29 mouse cellular contexts compared by ENCODE assay signal in genomic region chr5:114842674-114843073, GRCm38 (mm10). TPM values are rescaled to one million over a fixed set of nuclear protein-coding genes. Genes with fewer than 3 reads are reported as not detected.
A peak's percentile ranks its signal among the peaks of the same experiment; 100 is the strongest.
DNase-seq lines count a peak whose midpoint lies in the region; ATAC-seq and TF ChIP-seq lines count a peak whose summit lies in the region.
"Had no signal": no experiment of that assay in that cellular context is flagged by ENCODE, and none has a peak within 500 bp of the region (broad histone marks: within the 10 kb centered on the region; RNA-seq: fewer than 3 reads in every experiment).

No protein-coding gene starts in this region.

- DNase-seq in cerebellum, postnatal 10 days = peak; percentile 31 to 36
- no peak for DNase-seq in cerebellum, adult 11 months
- no peak for DNase-seq in hindbrain, embryonic 10.5 days (ENCODE audit: low spot score)
- no peak for DNase-seq in midbrain, postnatal 0 days (ENCODE audit: low spot score)
- DNase-seq in midbrain, embryonic 10.5 days (ENCODE audit: low spot score) = no peak
- no peak for DNase-seq in right cerebral cortex, postnatal 14 days
- DNase-seq: adrenal gland, postnatal 14 days; cerebellum, adult 9-10 months; heart, postnatal 10 days; liver; right cerebral cortex, adult 18-20 months; thymus, adult 2 months had no signal

- no peak overlapping the region for H3K4me3 ChIP-seq in hindbrain, embryonic 13.5 days
- H3K4me3 ChIP-seq in hindbrain, embryonic 10.5 days = no peak overlapping the region
- H3K4me3 ChIP-seq in midbrain, postnatal 0 days (ENCODE audit: low read depth, low read length) = no peak overlapping the region
- H3K4me3 ChIP-seq in midbrain, embryonic 10.5 days = no peak overlapping the region
- H3K4me3 ChIP-seq in stomach, embryonic 16.5 days (replicated peaks; ENCODE audit: low read length) = no peak overlapping the region
- H3K4me3 ChIP-seq: left cerebral cortex, adult 2 months; liver, embryonic 15.5 days; stomach, embryonic 15.5 days had no signal

- no peaks in the 10 kb centered on the region for H3K9me3 ChIP-seq in hindbrain, embryonic 13.5 days
- H3K9me3 ChIP-seq in hindbrain, embryonic 10.5 days = no peaks in the 10 kb centered on the region
- no peaks in the 10 kb centered on the region for H3K9me3 ChIP-seq in midbrain, postnatal 0 days (ENCODE audit: low read length)
- H3K9me3 ChIP-seq in midbrain, embryonic 10.5 days (replicated peaks) = no peaks in the 10 kb centered on the region
- no peaks in the 10 kb centered on the region for H3K9me3 ChIP-seq in stomach, embryonic 16.5 days (replicated peaks; ENCODE audit: control insufficient read depth, low read length)
- H3K9me3 ChIP-seq: liver, embryonic 15.5 days; stomach, embryonic 15.5 days had no signal

- no peak for ATAC-seq in hindbrain, embryonic 13.5 days (ENCODE audit: low FRiP score)
- no peak; the same call in 1 of the 2 replicates for ATAC-seq in midbrain, postnatal 0 days (ENCODE audit: low FRiP score)
- 0 out of 2 replicates have a peak, but pooled peaks have one; percentile 21 for ATAC-seq in stomach, embryonic 16.5 days (ENCODE audit: insufficient read depth, low FRiP score)
- ATAC-seq: midbrain, embryonic 16.5 days had no signal

- H3K27me3 ChIP-seq in hindbrain, embryonic 13.5 days = no peaks in the 10 kb centered on the region
- no peaks in the 10 kb centered on the region for H3K27me3 ChIP-seq in hindbrain, embryonic 10.5 days (ENCODE audit: insufficient read depth, poor library complexity, severe bottlenecking)
- H3K27me3 ChIP-seq in midbrain, postnatal 0 days (ENCODE audit: insufficient read depth, low read length) = no peaks in the 10 kb centered on the region
- 0 out of 2 replicates have a peak, but pooled peaks cover 3% of the 10 kb centered on the region for H3K27me3 ChIP-seq in midbrain, embryonic 10.5 days (ENCODE audit: low read depth, poor library complexity, severe bottlenecking)
- H3K27me3 ChIP-seq in stomach, embryonic 16.5 days (ENCODE audit: control insufficient read depth, insufficient read depth, low read length) = no peaks in the 10 kb centered on the region
- H3K27me3 ChIP-seq: stomach, embryonic 15.5 days had no signal

- 70% methylated on average over 5 of the region's 5 CpGs for WGBS in hindbrain, embryonic 13.5 days
- 69% methylated on average over 5 of the region's 5 CpGs for WGBS in hindbrain, embryonic 10.5 days
- 60% methylated on average over 5 of the region's 5 CpGs for WGBS in midbrain, postnatal 0 days
- 58% methylated on average over 5 of the region's 5 CpGs for WGBS in midbrain, embryonic 10.5 days
- WGBS in stomach, embryonic 16.5 days = 60% methylated on average over 5 of the region's 5 CpGs

- no peaks in the 10 kb centered on the region for H3K36me3 ChIP-seq in hindbrain, embryonic 13.5 days
- H3K36me3 ChIP-seq in hindbrain, embryonic 10.5 days = no peaks in the 10 kb centered on the region
- H3K36me3 ChIP-seq in midbrain, postnatal 0 days (ENCODE audit: insufficient read depth, low read length) = no peaks in the 10 kb centered on the region
- H3K36me3 ChIP-seq in midbrain, embryonic 10.5 days = no peaks in the 10 kb centered on the region
- no peaks in the 10 kb centered on the region for H3K36me3 ChIP-seq in stomach, embryonic 16.5 days (ENCODE audit: control insufficient read depth, insufficient read depth, low read length)
- H3K36me3 ChIP-seq: liver, embryonic 15.5 days; stomach, embryonic 15.5 days had no signal

- H3K9ac ChIP-seq in hindbrain, embryonic 13.5 days = no peak overlapping the region
- no peak overlapping the region for H3K9ac ChIP-seq in midbrain, postnatal 0 days (replicated peaks; ENCODE audit: low read length, poor library complexity, severe bottlenecking)
- no peak overlapping the region for H3K9ac ChIP-seq in stomach, embryonic 16.5 days (ENCODE audit: low read length)
- H3K9ac ChIP-seq: hindbrain, embryonic 14.5 days; liver, embryonic 15.5 days; stomach, embryonic 15.5 days had no signal

- no peak overlapping the region for H3K4me2 ChIP-seq in hindbrain, embryonic 13.5 days
- H3K4me2 ChIP-seq in midbrain, postnatal 0 days (ENCODE audit: low read depth, low read length, poor library complexity, severe bottlenecking) = no peak overlapping the region
- no peak overlapping the region for H3K4me2 ChIP-seq in stomach, embryonic 16.5 days (ENCODE audit: low read depth, low read length)
- H3K4me2 ChIP-seq: heart, embryonic 11.5 days; hindbrain, embryonic 14.5 days; liver, embryonic 15.5 days; stomach, embryonic 15.5 days had no signal

- TF ChIP-seq CTCF in midbrain, postnatal 0 days (IDR thresholded peaks at IDR 0.05) = 0 out of 2 replicates have a peak, but pooled peaks have one; percentile 11

- peaks cover 29% of the 10 kb centered on the region for H3K4me1 ChIP-seq in hindbrain, embryonic 13.5 days (replicated peaks)
- peaks cover 16% of the 10 kb centered on the region for H3K4me1 ChIP-seq in hindbrain, embryonic 10.5 days (replicated peaks)
- no peaks in the 10 kb centered on the region for H3K4me1 ChIP-seq in midbrain, postnatal 0 days (ENCODE audit: insufficient read depth, low read length)
- H3K4me1 ChIP-seq in midbrain, embryonic 10.5 days = peaks cover 9% of the 10 kb centered on the region; the same call in 1 of the 2 replicates
- H3K4me1 ChIP-seq in stomach, embryonic 16.5 days (ENCODE audit: control insufficient read depth, insufficient read depth, low read length) = peaks cover 9% of the 10 kb centered on the region
- H3K4me1 ChIP-seq: liver, embryonic 15.5 days had no signal

- peak overlapping the region; percentile 35; the same call in 1 of the 2 replicates for H3K27ac ChIP-seq in hindbrain, embryonic 13.5 days
- no peak overlapping the region for H3K27ac ChIP-seq in hindbrain, embryonic 10.5 days
- no peak overlapping the region for H3K27ac ChIP-seq in midbrain, postnatal 0 days (ENCODE audit: low read depth, low read length)
- H3K27ac ChIP-seq in midbrain, embryonic 10.5 days (replicated peaks) = no peak overlapping the region
- no peak overlapping the region for H3K27ac ChIP-seq in stomach, embryonic 16.5 days (ENCODE audit: low read length)
- H3K27ac ChIP-seq: hindbrain, embryonic 14.5 days; kidney, postnatal 0 days; left cerebral cortex, adult 2 months; liver, embryonic 15.5 days; macrophage; stomach, embryonic 15.5 days had no signal

RNA-seq across cellular contexts. Expression of gene 4930519G04Rik, which starts 10.8 kb away (rescaled TPM):
- not detected in 2 replicates for polyA plus RNA-seq in hindbrain, embryonic 13.5 days (2015; fragmentation: Nextera tagmentation; extraction: Ambion mirVana)
- not detected in 2 replicates for polyA plus RNA-seq in hindbrain, embryonic 10.5 days (2016; fragmentation: Nextera tagmentation; extraction: Ambion mirVana)
- total RNA-seq in midbrain, postnatal 0 days (2014; rRNA removed) = not detected in 2 replicates
- not detected in 2 replicates for polyA plus RNA-seq in midbrain, postnatal 0 days (2015; fragmentation: Nextera tagmentation; extraction: Ambion mirVana)
- not detected in 2 replicates for polyA plus RNA-seq in midbrain, embryonic 10.5 days (2016; fragmentation: Nextera tagmentation; extraction: Ambion mirVana)
- not detected in 2 replicates for polyA plus RNA-seq in stomach, embryonic 16.5 days (2015; fragmentation: Nextera tagmentation; extraction: Ambion mirVana)
- total RNA-seq: adrenal gland, postnatal 14 days; common myeloid progenitor, adult 5-6 weeks; gastrocnemius, adult 8-10 months; heart, postnatal 10 days; layer of hippocampus, postnatal 10 days; left cerebral cortex, adult 2 months; left cerebral cortex, postnatal 36 days had no signal
- polyA plus RNA-seq: forebrain, embryonic 14.5 days; gonadal fat pad, adult 2 months; heart, embryonic 11.5 days; hindbrain, embryonic 14.5 days; kidney, postnatal 0 days; liver, embryonic 15.5 days; lung, embryonic 16.5 days; macrophage; midbrain, embryonic 16.5 days; stomach, embryonic 15.5 days; thymus, adult 2 months had no signal

RNA-seq across cellular contexts. Expression of gene Gm9936, which starts 15.8 kb away (rescaled TPM):
- polyA plus RNA-seq in hindbrain, embryonic 13.5 days (2015; fragmentation: Nextera tagmentation; extraction: Ambion mirVana) = 1.9 and 2.2 TPM in 2 replicates
- polyA plus RNA-seq in hindbrain, embryonic 10.5 days (2016; fragmentation: Nextera tagmentation; extraction: Ambion mirVana) = 0.26 and 0.33 TPM in 2 replicates
- total RNA-seq in midbrain, postnatal 0 days (2014; rRNA removed) = 5.8 and 6.7 TPM in 2 replicates
- 3.1 and 3.3 TPM in 2 replicates for polyA plus RNA-seq in midbrain, postnatal 0 days (2015; fragmentation: Nextera tagmentation; extraction: Ambion mirVana)
- 0.16 and 0.57 TPM in 2 replicates for polyA plus RNA-seq in midbrain, embryonic 10.5 days (2016; fragmentation: Nextera tagmentation; extraction: Ambion mirVana)
- 0.18 TPM in 1 of 2 replicates, not detected in the other for polyA plus RNA-seq in stomach, embryonic 16.5 days (2015; fragmentation: Nextera tagmentation; extraction: Ambion mirVana)
- total RNA-seq: adrenal gland, postnatal 14 days; common myeloid progenitor, adult 5-6 weeks; gastrocnemius, adult 8-10 months; heart, postnatal 10 days had no signal
- polyA plus RNA-seq: gonadal fat pad, adult 2 months; heart, embryonic 11.5 days; kidney, postnatal 0 days; liver, embryonic 15.5 days; macrophage; thymus, adult 2 months had no signal

RNA-seq across cellular contexts. Expression of gene 1500011B03Rik, which starts 19.4 kb away (rescaled TPM):
- 261 and 279 TPM in 2 replicates for polyA plus RNA-seq in hindbrain, embryonic 13.5 days (2015; fragmentation: Nextera tagmentation; extraction: Ambion mirVana)
- 126 and 159 TPM in 2 replicates for polyA plus RNA-seq in hindbrain, embryonic 10.5 days (2016; fragmentation: Nextera tagmentation; extraction: Ambion mirVana)
- 299 and 345 TPM in 2 replicates for total RNA-seq in midbrain, postnatal 0 days (2014; rRNA removed)
- 372 and 393 TPM in 2 replicates for polyA plus RNA-seq in midbrain, postnatal 0 days (2015; fragmentation: Nextera tagmentation; extraction: Ambion mirVana)
- polyA plus RNA-seq in midbrain, embryonic 10.5 days (2016; fragmentation: Nextera tagmentation; extraction: Ambion mirVana) = 133 and 143 TPM in 2 replicates
- polyA plus RNA-seq in stomach, embryonic 16.5 days (2015; fragmentation: Nextera tagmentation; extraction: Ambion mirVana) = 66.8 and 71.8 TPM in 2 replicates

RNA-seq across cellular contexts. Expression of gene Oasl2, which starts 54.1 kb away (rescaled TPM):
- 3.5 and 3.6 TPM in 2 replicates for polyA plus RNA-seq in hindbrain, embryonic 13.5 days (2015; fragmentation: Nextera tagmentation; extraction: Ambion mirVana)
- 0.70 and 1.2 TPM in 2 replicates for polyA plus RNA-seq in hindbrain, embryonic 10.5 days (2016; fragmentation: Nextera tagmentation; extraction: Ambion mirVana)
- 1.8 and 6.3 TPM in 2 replicates for total RNA-seq in midbrain, postnatal 0 days (2014; rRNA removed)
- polyA plus RNA-seq in midbrain, postnatal 0 days (2015; fragmentation: Nextera tagmentation; extraction: Ambion mirVana) = 3.9 and 5.1 TPM in 2 replicates
- 0.54 and 0.88 TPM in 2 replicates for polyA plus RNA-seq in midbrain, embryonic 10.5 days (2016; fragmentation: Nextera tagmentation; extraction: Ambion mirVana)
- polyA plus RNA-seq in stomach, embryonic 16.5 days (2015; fragmentation: Nextera tagmentation; extraction: Ambion mirVana) = 7.8 and 8.1 TPM in 2 replicates

Comparison
In these comparisons a context has a peak if more than half of its experiments do, and no peak if none do; other contexts are left out.
1. DNase-seq: peak in cerebellum, postnatal 10 days (2 of 2); none in cerebellum, adult 11 months (single experiment), hindbrain, embryonic 10.5 days (single experiment), midbrain, postnatal 0 days (single experiment), midbrain, embryonic 10.5 days (single experiment) and right cerebral cortex, postnatal 14 days (single experiment).